Mouse (Mus musculus) limb, embryonic 15.5 days (tissue): Measurements from ENCODE around the gene Gm17387. TPM values are rescaled to one million over a fixed set of nuclear protein-coding genes. Genes with fewer than 3 reads are reported as not detected.
A peak's percentile ranks its signal among the peaks of the same experiment; 100 is the strongest.

Experiments
- ATAC-seq: fragments of 200-750 bp; cut with Nextera tagmentation; 2 replicates; pipeline ENCODE4 v1.8.0; 2017; ENCODE audit warnings: low read depth, moderate TSS enrichment; ENCODE audit not compliant: insufficient number of reproducible peaks, low FRiP score, low TSS enrichment
- H3K27ac ChIP-seq: fragments of 300-500 bp; sonication (generic); 2 replicates; pipeline ENCODE4 v1.5.1; 2015; ENCODE audit warnings: moderate library complexity, mild to moderate bottlenecking, inconsistent platforms
- H3K27me3 ChIP-seq: fragments of 300-500 bp; sonication (generic); 2 replicates; pipeline ENCODE4 v1.6.1; 2015; ENCODE audit warnings: inconsistent platforms
- H3K36me3 ChIP-seq: fragments of 300-500 bp; sonication (generic); 2 replicates; pipeline ENCODE4 v1.6.1; 2015; ENCODE audit warnings: inconsistent platforms
- H3K4me1 ChIP-seq: fragments of 300-500 bp; sonication (generic); 2 replicates; pipeline ENCODE4 v1.6.1; 2015; ENCODE audit warnings: inconsistent platforms
- H3K4me2 ChIP-seq: fragments of 300-500 bp; sonication (generic); 2 replicates; pipeline ENCODE4 v1.6.1; 2015; ENCODE audit warnings: mild to moderate bottlenecking, inconsistent platforms
- H3K4me3 ChIP-seq: fragments of 300-500 bp; sonication (generic); 2 replicates; pipeline ENCODE4 v1.5.1; 2015; ENCODE audit warnings: mild to moderate bottlenecking, inconsistent platforms
- H3K9ac ChIP-seq: fragments of 300-500 bp; sonication (generic); 2 replicates; pipeline ENCODE4 v1.6.1; 2015; ENCODE audit warnings: inconsistent platforms
- H3K9me3 ChIP-seq: fragments of 300-500 bp; sonication (generic); 2 replicates; pipeline ENCODE4 v1.6.1; 2016; ENCODE audit warnings: inconsistent platforms
- WGBS: fragments of 180-500 bp; shearing (Covaris S2); methylation state at CpG from one replicate; pipeline ENCODE4 v1.1.7; 2015; 5-methylcytosine and 5-hydroxymethylcytosine counted together
- polyA plus RNA-seq: library from polyadenylated mRNA; unstranded; fragments of >200 nt; fragmentation: Nextera tagmentation; extraction: Ambion mirVana; gene quantifications from 2 replicates; pipeline ENCODE4 v1.2.1, GENCODE M21; 2015

Gene Gm17387
- polyA plus RNA-seq, 1 experiment from 2014 or later: not detected

- Histone ChIP-seq H3K4me3 (peak overlapping the region; percentile 35), H3K27me3 (peaks cover 24% of the 10 kb centered on the region), H3K9ac (0 out of 2 replicates have a peak overlapping the region, but pooled peaks have one; percentile 18), H3K4me2 (peak overlapping the region; percentile 73), H3K9me3 (no peaks in the 10 kb centered on the region), H3K27ac (no peak overlapping the region), H3K4me1 (peaks cover 27% of the 10 kb centered on the region), H3K36me3 (peaks cover 16% of the 10 kb centered on the region; the same call in 1 of the 2 replicates)
- 2% methylated on average over 51 of the region's 51 CpGs for WGBS
- ATAC-seq: 0 out of 2 replicates have a peak, but pooled peaks have one; percentile 4
These were observed 41.3 kb downstream of the Gm17387 start for GRCm38 (mm10) chr7:141070058-141070862.

GRCm38 (mm10) chr7:141072017-141072745, 43.2 kb downstream of the Gm17387 start:
- WGBS: 27% methylated on average over 23 of the region's 23 CpGs
- ATAC-seq: no peak
- Histone ChIP-seq H3K9me3 (no peaks in the 10 kb centered on the region), H3K27ac (0 out of 2 replicates have a peak overlapping the region, but pooled peaks have one; percentile 5), H3K9ac (no peak overlapping the region), H3K27me3 (peaks cover 24% of the 10 kb centered on the region), H3K4me2 (0 out of 2 replicates have a peak overlapping the region, but pooled peaks have one; percentile 12), H3K36me3 (peaks cover 13% of the 10 kb centered on the region; the same call in 1 of the 2 replicates), H3K4me1 (peaks cover 27% of the 10 kb centered on the region), H3K4me3 (no peak overlapping the region)

GRCm38 (mm10) chr7:141073782-141074181, 44.9 kb downstream of the Gm17387 start:
- Histone ChIP-seq H3K4me1 (peaks cover 24% of the 10 kb centered on the region), H3K4me3 (no peak overlapping the region), H3K27ac (no peak overlapping the region), H3K36me3 (no peaks in the 10 kb centered on the region), H3K9me3 (no peaks in the 10 kb centered on the region), H3K9ac (no peak overlapping the region), H3K27me3 (peaks cover 24% of the 10 kb centered on the region), H3K4me2 (no peak overlapping the region)
- 70% methylated on average over 4 of the region's 4 CpGs for WGBS
- no peak for ATAC-seq

DNA sequence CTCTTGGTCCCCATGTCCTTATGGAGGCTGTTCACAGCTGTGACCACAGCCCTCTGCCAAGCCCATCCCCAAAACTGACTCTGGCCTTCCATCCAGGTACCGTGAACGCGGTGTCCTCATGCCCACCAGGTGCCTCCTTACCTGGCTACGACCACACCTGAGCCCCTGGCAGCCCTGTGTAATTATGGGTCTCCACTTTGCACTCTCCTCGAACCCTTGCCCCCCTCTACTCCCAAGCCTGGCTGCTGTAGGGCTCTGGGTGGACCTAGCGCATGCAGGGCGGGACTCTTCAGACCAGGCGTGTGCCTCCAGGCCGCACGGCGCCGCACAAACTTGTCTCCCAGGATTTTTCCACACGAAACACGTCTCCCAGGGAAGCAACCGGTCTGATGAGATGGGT, 48.9 kb downstream of the Gm17387 start, which contains the start of gene Pkp3:
Gene Pkp3, plus strand, starts transcription at position 378 of the 400 bp plus-strand sequence.
- H3K4me1 ChIP-seq: peaks cover 9% of the 10 kb centered on the region; the same call in 1 of the 2 replicates
- no peaks in the 10 kb centered on the region for H3K9me3 ChIP-seq
- H3K4me2 ChIP-seq: peak within 1 kb of the TSS; percentile 27; the same call in 1 of the 2 replicates
- peaks cover 7% of the 10 kb centered on the region; the same call in 1 of the 2 replicates for H3K27me3 ChIP-seq
- H3K9ac ChIP-seq: no peak within 1 kb of the TSS
- H3K36me3 ChIP-seq: 0 out of 2 replicates have a peak, but pooled peaks cover 3% of the 10 kb centered on the region
- ATAC-seq: 0 out of 2 replicates have a peak, but pooled peaks have one; percentile 8
- peak within 1 kb of the TSS; percentile 35 for H3K4me3 ChIP-seq
- H3K27ac ChIP-seq: peak within 1 kb of the TSS; percentile 66
- WGBS: 85% methylated on average over 15 of the region's 15 CpGs

DNA sequence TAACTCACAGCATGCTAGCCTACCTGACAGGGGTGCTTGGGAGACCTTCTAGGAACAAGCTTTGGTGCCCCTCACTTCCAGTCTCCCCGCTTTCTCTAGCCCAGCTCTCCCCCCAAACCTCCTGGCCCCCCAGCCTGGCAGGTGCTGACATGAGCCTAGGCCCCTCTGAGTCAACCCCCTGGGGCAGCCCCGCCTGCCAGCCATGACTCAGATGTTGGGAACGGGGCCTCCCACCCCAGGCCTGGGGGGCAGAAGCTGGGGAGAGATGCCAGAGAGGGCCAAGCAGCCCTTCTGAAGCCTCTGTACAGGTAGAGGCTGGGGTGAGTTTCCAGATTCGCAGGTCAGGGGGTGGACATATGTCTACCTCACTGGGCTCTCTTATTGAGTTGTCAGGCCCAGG, 49.9 kb downstream of the Gm17387 start:
- H3K4me3 ChIP-seq: peak overlapping the region; percentile 35
- no peak for ATAC-seq

More for the DNA sequence above, 49.9 kb downstream of the Gm17387 start:
- 69% methylated on average over 4 of the region's 4 CpGs for WGBS
- H3K27ac ChIP-seq: peak overlapping the region; percentile 66
- no peaks in the 10 kb centered on the region for H3K9me3 ChIP-seq
- 0 out of 2 replicates have a peak, but pooled peaks cover 6% of the 10 kb centered on the region for H3K36me3 ChIP-seq
- H3K4me1 ChIP-seq: peaks cover 9% of the 10 kb centered on the region; the same call in 1 of the 2 replicates
- H3K4me2 ChIP-seq: 0 out of 2 replicates have a peak overlapping the region, but pooled peaks have one; percentile 27
- H3K9ac ChIP-seq: no peak overlapping the region
- H3K27me3 ChIP-seq: peaks cover 7% of the 10 kb centered on the region; the same call in 1 of the 2 replicates

Other genes with a start within 250 kb of the Gm17387 start
- gene Syce1, start 241.3 kb upstream of the Gm17387 start, polyA plus RNA-seq: 0.11 and 0.13 TPM in 2 replicates
- 0.67 and 1.00 TPM in 2 replicates for gene Zfp941, start 207.0 kb upstream of the Gm17387 start, polyA plus RNA-seq
- 38.4 and 59.3 TPM in 2 replicates for gene Urah, start 194.1 kb upstream of the Gm17387 start, polyA plus RNA-seq
- gene Scgb1c1, start 183.6 kb upstream of the Gm17387 start, polyA plus RNA-seq: not detected in 2 replicates
- not detected in 2 replicates for gene Odf3, start 181.3 kb upstream of the Gm17387 start, polyA plus RNA-seq
- gene Gm45785, start 172.8 kb upstream of the Gm17387 start, polyA plus RNA-seq: not detected in 2 replicates
- gene Ric8a, start 172.2 kb upstream of the Gm17387 start, polyA plus RNA-seq: 85.7 and 90.6 TPM in 2 replicates
- 70.7 and 71.6 TPM in 2 replicates for gene Bet1l, start 171.6 kb upstream of the Gm17387 start, polyA plus RNA-seq
- 201 and 214 TPM in 2 replicates for gene Psmd13, start 147.2 kb upstream of the Gm17387 start, polyA plus RNA-seq
- 22.7 and 25.6 TPM in 2 replicates for gene Sirt3, start 146.8 kb upstream of the Gm17387 start, polyA plus RNA-seq
- gene Cox8b, start 128.7 kb upstream of the Gm17387 start, polyA plus RNA-seq: 19.6 and 58.3 TPM in 2 replicates
- 0.28 and 0.45 TPM in 2 replicates for gene Nlrp6, start 108.2 kb upstream of the Gm17387 start, polyA plus RNA-seq
- gene Pgghg, start 87.7 kb upstream of the Gm17387 start, polyA plus RNA-seq: 23.1 and 24.9 TPM in 2 replicates
- gene Ifitm5, start 78.8 kb upstream of the Gm17387 start, polyA plus RNA-seq: 46.1 and 62.9 TPM in 2 replicates
- 0.47 TPM in 1 of 2 replicates, not detected in the other for gene Gm45717, start 73.2 kb upstream of the Gm17387 start, polyA plus RNA-seq
- gene Ifitm2, start 73.1 kb upstream of the Gm17387 start, polyA plus RNA-seq: 1,488 and 1,547 TPM in 2 replicates
- gene Ifitm1, start 61.9 kb upstream of the Gm17387 start, polyA plus RNA-seq: 71.7 and 74.6 TPM in 2 replicates
- gene Ifitm3, start 18.4 kb upstream of the Gm17387 start, polyA plus RNA-seq: 217 and 218 TPM in 2 replicates
- 1.0 and 1.3 TPM in 2 replicates for gene Ifitm6, start 11.2 kb upstream of the Gm17387 start, polyA plus RNA-seq
- gene B4galnt4, start 32.0 kb downstream of the Gm17387 start, polyA plus RNA-seq: 9.9 and 12.1 TPM in 2 replicates
- 150 and 151 TPM in 2 replicates for gene Pkp3, start 49.1 kb downstream of the Gm17387 start, polyA plus RNA-seq
- gene Sigirr, start 71.4 kb downstream of the Gm17387 start, polyA plus RNA-seq: 3.3 and 3.8 TPM in 2 replicates
- 23.4 and 24.1 TPM in 2 replicates for gene Ano9, start 88.7 kb downstream of the Gm17387 start, polyA plus RNA-seq
- 69.4 and 70.0 TPM in 2 replicates for gene Ptdss2, start 93.3 kb downstream of the Gm17387 start, polyA plus RNA-seq
- gene Rnh1, start 143.7 kb downstream of the Gm17387 start, polyA plus RNA-seq: 279 and 294 TPM in 2 replicates
- gene Hras, start 164.9 kb downstream of the Gm17387 start, polyA plus RNA-seq: 164 and 165 TPM in 2 replicates
- 8.0 and 9.0 TPM in 2 replicates for gene Lrrc56, start 165.0 kb downstream of the Gm17387 start, polyA plus RNA-seq
- 1.7 and 2.2 TPM in 2 replicates for gene Lmntd2, start 184.9 kb downstream of the Gm17387 start, polyA plus RNA-seq
- 56.1 and 58.6 TPM in 2 replicates for gene Rassf7, start 186.7 kb downstream of the Gm17387 start, polyA plus RNA-seq
- gene Phrf1, start 199.7 kb downstream of the Gm17387 start, polyA plus RNA-seq: 64.3 and 68.9 TPM in 2 replicates
- 3.1 and 3.4 TPM in 2 replicates for gene Irf7, start 237.3 kb downstream of the Gm17387 start, polyA plus RNA-seq
- 0.19 and 0.29 TPM in 2 replicates for gene Cdhr5, start 247.7 kb downstream of the Gm17387 start, polyA plus RNA-seq